In genomic region chr14:76414862-76415780, GRCm38 (mm10) we compare ENCODE assay signal across 8 mouse cellular contexts. TPM values are rescaled to one million over a fixed set of nuclear protein-coding genes. Genes with fewer than 3 reads are reported as not detected.
A peak's percentile ranks its signal among the peaks of the same experiment; 100 is the strongest.
DNase-seq lines count a peak whose midpoint lies in the region; ATAC-seq and TF ChIP-seq lines count a peak whose summit lies in the region.

Tsc22d1 (plus strand) TSS chr14:76414961.

- ATAC-seq in hindbrain, embryonic 16.5 days = peak; percentile 4
- ATAC-seq in limb, embryonic 11.5 days (ENCODE audit: insufficient number of reproducible peaks, low FRiP score, low TSS enrichment, low read depth) = 0 out of 2 replicates have a peak, but pooled peaks have one; percentile 0
- ATAC-seq in midbrain, postnatal 0 days (ENCODE audit: low FRiP score) = no peak; the same call in 1 of the 2 replicates

- intact Hi-C loops in gastrocnemius, postnatal 36 days (cut with DNase I) = loop anchor here (2.0 to 5.0 kb wide), 2 partner anchors 52 to 103 kb away; no protein-coding TSS in a partner anchor

- peak; percentile 68 to 71 for DNase-seq in right cerebral cortex, postnatal 10 days (ENCODE audit: low spot score in 2 of 2)
- DNase-seq in right cerebral cortex, postnatal 14 days = no peak
- DNase-seq in embryo, embryonic 10.5 days (ENCODE audit: low spot score) = peak; percentile 44
- no peak for DNase-seq in gastrocnemius, postnatal 36 days
- DNase-seq in limb, embryonic 11.5 days (ENCODE audit: low spot score) = peak; percentile 69
- DNase-seq in midbrain, postnatal 0 days (ENCODE audit: low spot score) = peak; percentile 61
- peak; percentile 58 to 64 for DNase-seq in thymus, postnatal 36 days

- no peaks in the 10 kb centered on the region for H3K27me3 ChIP-seq in hindbrain, embryonic 16.5 days (replicated peaks; ENCODE audit: control insufficient read depth, insufficient read depth, low read length)
- H3K27me3 ChIP-seq in limb, embryonic 11.5 days (ENCODE audit: control insufficient read depth, insufficient read depth, low read length) = no peaks in the 10 kb centered on the region
- no peaks in the 10 kb centered on the region for H3K27me3 ChIP-seq in midbrain, postnatal 0 days (ENCODE audit: insufficient read depth, low read length)

- no peak for TF ChIP-seq CTCF in midbrain, postnatal 0 days (IDR thresholded peaks at IDR 0.05)

- H3K4me1 ChIP-seq in hindbrain, embryonic 16.5 days (ENCODE audit: control insufficient read depth, insufficient read depth, low read depth, low read length) = peaks cover 30% of the 10 kb centered on the region
- peaks cover 34% of the 10 kb centered on the region for H3K4me1 ChIP-seq in limb, embryonic 11.5 days (ENCODE audit: control insufficient read depth, insufficient read depth, low read length)
- H3K4me1 ChIP-seq in midbrain, postnatal 0 days (ENCODE audit: insufficient read depth, low read length) = peaks cover 23% of the 10 kb centered on the region

- WGBS in hindbrain, embryonic 16.5 days = under 1% methylated on average over 90 of the region's 128 CpGs
- WGBS in limb, embryonic 11.5 days = 0% methylated on average over 51 of the region's 128 CpGs
- 1% methylated on average over 87 of the region's 128 CpGs for WGBS in midbrain, postnatal 0 days

- peak within 1 kb of the TSS; percentile 97 for H3K4me3 ChIP-seq in hindbrain, embryonic 16.5 days (ENCODE audit: low read length)
- H3K4me3 ChIP-seq in limb, embryonic 11.5 days (ENCODE audit: low read depth, low read length) = peak within 1 kb of the TSS; percentile 81
- H3K4me3 ChIP-seq in midbrain, postnatal 0 days (ENCODE audit: low read depth, low read length) = peak within 1 kb of the TSS; percentile 75

- H3K27ac ChIP-seq in hindbrain, embryonic 16.5 days (ENCODE audit: low read depth, low read length) = peak within 1 kb of the TSS; percentile 100
- H3K27ac ChIP-seq in limb, embryonic 11.5 days (replicated peaks; ENCODE audit: low read depth, low read length) = peak within 1 kb of the TSS; percentile 99
- peak within 1 kb of the TSS; percentile 98 for H3K27ac ChIP-seq in midbrain, postnatal 0 days (ENCODE audit: low read depth, low read length)

- peak within 1 kb of the TSS; percentile 99 for H3K9ac ChIP-seq in hindbrain, embryonic 16.5 days (ENCODE audit: low read depth, low read length)
- peak within 1 kb of the TSS; percentile 98 for H3K9ac ChIP-seq in limb, embryonic 11.5 days (ENCODE audit: low read length)
- peak within 1 kb of the TSS; percentile 92 for H3K9ac ChIP-seq in midbrain, postnatal 0 days (replicated peaks; ENCODE audit: low read length, poor library complexity, severe bottlenecking)

- peak within 1 kb of the TSS; percentile 93 for H3K4me2 ChIP-seq in hindbrain, embryonic 16.5 days (ENCODE audit: low read length)
- peak within 1 kb of the TSS; percentile 82 for H3K4me2 ChIP-seq in limb, embryonic 11.5 days (ENCODE audit: low read depth, severe bottlenecking)
- H3K4me2 ChIP-seq in midbrain, postnatal 0 days (ENCODE audit: low read depth, low read length, poor library complexity, severe bottlenecking) = peak within 1 kb of the TSS; percentile 90

- H3K9me3 ChIP-seq in hindbrain, embryonic 16.5 days (ENCODE audit: control insufficient read depth, low read length) = no peaks in the 10 kb centered on the region
- no peaks in the 10 kb centered on the region for H3K9me3 ChIP-seq in limb, embryonic 11.5 days (ENCODE audit: control insufficient read depth, low read length)
- H3K9me3 ChIP-seq in midbrain, postnatal 0 days (ENCODE audit: low read length) = no peaks in the 10 kb centered on the region

- H3K36me3 ChIP-seq in hindbrain, embryonic 16.5 days (ENCODE audit: control insufficient read depth, insufficient read depth, low read length) = peaks cover 7% of the 10 kb centered on the region; the same call in 1 of the 2 replicates
- H3K36me3 ChIP-seq in limb, embryonic 11.5 days (ENCODE audit: control insufficient read depth, insufficient read depth, low read length) = peaks cover 12% of the 10 kb centered on the region; the same call in 1 of the 2 replicates
- H3K36me3 ChIP-seq in midbrain, postnatal 0 days (ENCODE audit: insufficient read depth, low read length) = peaks cover 13% of the 10 kb centered on the region; the same call in 1 of the 2 replicates

RNA-seq across cellular contexts. Expression of gene Tsc22d1, which starts in this region (rescaled TPM):
- 10 to 100 TPM; 91.9 to 99.3 TPM for total RNA-seq in gastrocnemius, postnatal 36 days (2021)
- 777 and 791 TPM in 2 replicates for polyA plus RNA-seq in hindbrain, embryonic 16.5 days (2015; fragmentation: Nextera tagmentation; extraction: Ambion mirVana)
- 511 and 527 TPM in 2 replicates for polyA plus RNA-seq in limb, embryonic 11.5 days (2014; fragmentation: Nextera tagmentation; extraction: Ambion mirVana)
- total RNA-seq in midbrain, postnatal 0 days (2014; rRNA removed) = 574 and 673 TPM in 2 replicates
- polyA plus RNA-seq in midbrain, postnatal 0 days (2015; fragmentation: Nextera tagmentation; extraction: Ambion mirVana) = 603 and 649 TPM in 2 replicates

Comparison
In these comparisons a context has a peak if more than half of its experiments do, and no peak if none do; other contexts are left out.
1. DNase-seq: peak in right cerebral cortex, postnatal 10 days (2 of 2), embryo, embryonic 10.5 days (single experiment), limb, embryonic 11.5 days (single experiment), midbrain, postnatal 0 days (single experiment) and thymus, postnatal 36 days (2 of 2); none in right cerebral cortex, postnatal 14 days (single experiment) and gastrocnemius, postnatal 36 days (0 of 2).
2. Peak in every context shown above with its lines, with median percentiles within 50 percentile points of each other: H3K27ac ChIP-seq, H3K4me2 ChIP-seq, H3K4me3 ChIP-seq and H3K9ac ChIP-seq.